Mouse (Mus musculus) liver, embryonic 13.5 days (tissue): ENCODE results near the gene Cyp2a5. TPM values are rescaled to one million over a fixed set of nuclear protein-coding genes. Genes with fewer than 3 reads are reported as not detected.
"Not testable (repeated sequence)": the region's sequence is repeated elsewhere in the genome, so short reads cannot be mapped to it uniquely, and the experiment has no call there.

Experiments
- ATAC-seq: fragments of 200-750 bp; cut with Nextera tagmentation; 2 replicates; pipeline ENCODE4 v1.8.0; 2017; ENCODE audit warnings: low read depth, mild to moderate bottlenecking, moderate number of reproducible peaks, moderate library complexity
- DNase-seq: peaks from one replicate; pipeline ENCODE4 v3.0.0; 2022
- H3K27ac ChIP-seq: fragments of 300-500 bp; sonication (generic); 2 replicates; pipeline ENCODE4 v1.5.1; 2015; ENCODE audit warnings: moderate library complexity, mild to moderate bottlenecking, inconsistent platforms
- H3K27me3 ChIP-seq: fragments of 300-500 bp; sonication (generic); 2 replicates; pipeline ENCODE4 v1.6.1; 2015; ENCODE audit warnings: mild to moderate bottlenecking, inconsistent platforms
- H3K36me3 ChIP-seq: fragments of 300-500 bp; sonication (generic); 2 replicates; pipeline ENCODE4 v1.6.1; 2015; ENCODE audit warnings: mild to moderate bottlenecking, inconsistent platforms
- H3K4me1 ChIP-seq: fragments of 300-500 bp; sonication (generic); replicated peaks from 2 replicates; pipeline ENCODE4 v1.6.1; 2015; ENCODE audit warnings: inconsistent platforms
- H3K4me2 ChIP-seq: fragments of 300-500 bp; sonication (generic); 2 replicates; pipeline ENCODE4 v1.6.1; 2015; ENCODE audit warnings: inconsistent platforms, mild to moderate bottlenecking, moderate library complexity
- H3K4me3 ChIP-seq: fragments of 300-500 bp; sonication (generic); replicated peaks from 2 replicates; pipeline ENCODE4 v1.5.1; 2015; ENCODE audit warnings: mild to moderate bottlenecking, inconsistent platforms
- H3K9ac ChIP-seq: fragments of 300-500 bp; sonication (generic); 2 replicates; pipeline ENCODE4 v1.6.1; 2015; ENCODE audit warnings: mild to moderate bottlenecking, inconsistent platforms
- H3K9me3 ChIP-seq: fragments of 300-500 bp; sonication (generic); replicated peaks from 2 replicates; pipeline ENCODE4 v1.6.1; 2016; ENCODE audit warnings: inconsistent platforms
- WGBS: fragments of 180-500 bp; shearing (Covaris S2); methylation state at CpG from one replicate; pipeline ENCODE4 v1.1.7; 2015; ENCODE audit not compliant: insufficient replicate concordance; 5-methylcytosine and 5-hydroxymethylcytosine counted together
- polyA plus RNA-seq: library from polyadenylated mRNA; unstranded; fragments of >200 nt; fragmentation: Nextera tagmentation; extraction: Ambion mirVana; gene quantifications from 2 replicates; pipeline ENCODE4 v1.2.1, GENCODE M21; 2015

Cyp2a5 gene
- 0.13 and 0.14 TPM in 2 replicates for polyA plus RNA-seq

GRCm38 (mm10) chr7:26835059-26835458 lies at the start of gene Cyp2a5:
Gene Cyp2a5 (plus strand): TSS chr7:26835305.
- not testable (repeated sequence) for H3K27ac ChIP-seq, DNase-seq, H3K36me3 ChIP-seq, H3K9ac ChIP-seq, H3K4me1 ChIP-seq, ATAC-seq, H3K4me3 ChIP-seq, H3K27me3 ChIP-seq, H3K4me2 ChIP-seq, H3K9me3 ChIP-seq
- 50% methylated on average over 3 of the region's 3 CpGs for WGBS

GRCm38 (mm10) chr7:26786013-26786412 lies 49.1 kb upstream of the Cyp2a5 start:
- H3K36me3 ChIP-seq, H3K27ac ChIP-seq, DNase-seq, H3K9ac ChIP-seq, H3K4me2 ChIP-seq, H3K4me3 ChIP-seq, H3K4me1 ChIP-seq, H3K9me3 ChIP-seq, H3K27me3 ChIP-seq, ATAC-seq: not testable (repeated sequence)
- 41% methylated on average over 1 of the region's 1 CpGs for WGBS

GRCm38 (mm10) chr7:26789984-26790383 lies 45.1 kb upstream of the Cyp2a5 start:
- no peaks in the 10 kb centered on the region for H3K36me3 ChIP-seq
- no peaks in the 10 kb centered on the region for H3K27me3 ChIP-seq
- no peak for ATAC-seq
- WGBS = 52% methylated on average over 6 of the region's 6 CpGs
- no peak overlapping the region for H3K27ac ChIP-seq
- no peak overlapping the region for H3K4me3 ChIP-seq
- no peaks in the 10 kb centered on the region; the same call in 1 of the 2 replicates for H3K9me3 ChIP-seq
- DNase-seq = no peak
- H3K4me2 ChIP-seq = no peak overlapping the region
- no peaks in the 10 kb centered on the region for H3K4me1 ChIP-seq
- H3K9ac ChIP-seq = no peak overlapping the region

- Histone ChIP-seq H3K4me1 (no peaks in the 10 kb centered on the region), H3K4me3 (no peak overlapping the region), H3K36me3 (no peaks in the 10 kb centered on the region), H3K27ac (no peak overlapping the region), H3K9ac (no peak overlapping the region), H3K4me2 (no peak overlapping the region), H3K9me3 (0 out of 2 replicates have a peak, but pooled peaks cover 5% of the 10 kb centered on the region), H3K27me3 (no peaks in the 10 kb centered on the region)
- ATAC-seq (no peak), DNase-seq (no peak)
These were observed 35.0 kb upstream of the Cyp2a5 start for GRCm38 (mm10) chr7:26800104-26800503.

- no peaks in the 10 kb centered on the region for H3K27me3 ChIP-seq
- H3K36me3 ChIP-seq = no peaks in the 10 kb centered on the region
- H3K27ac ChIP-seq = no peak overlapping the region
- DNase-seq = no peak
- 56% methylated on average over 1 of the region's 1 CpGs for WGBS
- no peaks in the 10 kb centered on the region for H3K4me1 ChIP-seq
- H3K9ac ChIP-seq = no peak overlapping the region
- no peak overlapping the region for H3K4me2 ChIP-seq
- no peaks in the 10 kb centered on the region for H3K9me3 ChIP-seq
- ATAC-seq = no peak
- H3K4me3 ChIP-seq = no peak overlapping the region
These were observed 34.1 kb upstream of the Cyp2a5 start for GRCm38 (mm10) chr7:26800996-26801395.

GRCm38 (mm10) chr7:26808592-26808991 lies 26.5 kb upstream of the Cyp2a5 start, which contains the start of gene Cyp2g1:
Gene Cyp2g1 (plus strand): TSS chr7:26808892.
- Histone ChIP-seq H3K27me3 (no peaks in the 10 kb centered on the region), H3K9ac (no peak within 1 kb of the TSS), H3K4me3 (no peak within 1 kb of the TSS), H3K9me3 (no peaks in the 10 kb centered on the region), H3K4me1 (no peaks in the 10 kb centered on the region), H3K27ac (no peak within 1 kb of the TSS), H3K36me3 (no peaks in the 10 kb centered on the region), H3K4me2 (no peak within 1 kb of the TSS)
- ATAC-seq (no peak), DNase-seq (no peak)
- 63% methylated on average over 2 of the region's 2 CpGs for WGBS

GRCm38 (mm10) chr7:26831556-26832292 lies 3.4 kb upstream of the Cyp2a5 start:
- DNase-seq, H3K4me3 ChIP-seq, H3K9ac ChIP-seq, H3K27me3 ChIP-seq, H3K4me1 ChIP-seq, ATAC-seq, H3K27ac ChIP-seq, H3K9me3 ChIP-seq, H3K36me3 ChIP-seq, H3K4me2 ChIP-seq: not testable (repeated sequence)
- WGBS = 50% methylated on average over 9 of the region's 9 CpGs

GRCm38 (mm10) chr7:26832668-26833067 lies 2.4 kb upstream of the Cyp2a5 start:
- not testable (repeated sequence) for H3K4me1 ChIP-seq, H3K27ac ChIP-seq, H3K27me3 ChIP-seq, H3K9ac ChIP-seq, ATAC-seq, H3K9me3 ChIP-seq, H3K4me3 ChIP-seq, H3K36me3 ChIP-seq, DNase-seq, H3K4me2 ChIP-seq
- 58% methylated on average over 7 of the region's 7 CpGs for WGBS

GRCm38 (mm10) chr7:26843400-26843799 lies 8.3 kb downstream of the Cyp2a5 start:
- H3K27me3 ChIP-seq, H3K9ac ChIP-seq, H3K27ac ChIP-seq, H3K36me3 ChIP-seq, H3K4me3 ChIP-seq, H3K4me1 ChIP-seq, H3K4me2 ChIP-seq, DNase-seq, ATAC-seq, H3K9me3 ChIP-seq: not testable (repeated sequence)
- 60% methylated on average over 2 of the region's 2 CpGs for WGBS

GRCm38 (mm10) chr7:26850063-26850462 lies 15.0 kb downstream of the Cyp2a5 start:
- not testable (repeated sequence) for H3K4me1 ChIP-seq, H3K27ac ChIP-seq, H3K9ac ChIP-seq, H3K4me2 ChIP-seq, H3K36me3 ChIP-seq, H3K27me3 ChIP-seq, H3K9me3 ChIP-seq, DNase-seq, ATAC-seq, H3K4me3 ChIP-seq

GRCm38 (mm10) chr7:26878581-26878980 lies 43.5 kb downstream of the Cyp2a5 start:
- DNase-seq = not testable (repeated sequence)

GRCm38 (mm10) chr7:26880600-26880999 lies 45.5 kb downstream of the Cyp2a5 start:
- H3K4me1 ChIP-seq, ATAC-seq, H3K4me2 ChIP-seq, H3K36me3 ChIP-seq, H3K27me3 ChIP-seq, H3K27ac ChIP-seq, H3K4me3 ChIP-seq, DNase-seq, H3K9ac ChIP-seq, H3K9me3 ChIP-seq: not testable (repeated sequence)
- 56% methylated on average over 3 of the region's 3 CpGs for WGBS

More at GRCm38 (mm10) chr7:26878581-26878980, 43.5 kb downstream of the Cyp2a5 start:
- H3K27me3 ChIP-seq, H3K4me1 ChIP-seq, H3K36me3 ChIP-seq, H3K9me3 ChIP-seq, H3K27ac ChIP-seq, H3K4me3 ChIP-seq, ATAC-seq, H3K4me2 ChIP-seq, H3K9ac ChIP-seq: not testable (repeated sequence)
